8 mouse cellular contexts compared by ENCODE assay signal in the genomic region with DNA sequence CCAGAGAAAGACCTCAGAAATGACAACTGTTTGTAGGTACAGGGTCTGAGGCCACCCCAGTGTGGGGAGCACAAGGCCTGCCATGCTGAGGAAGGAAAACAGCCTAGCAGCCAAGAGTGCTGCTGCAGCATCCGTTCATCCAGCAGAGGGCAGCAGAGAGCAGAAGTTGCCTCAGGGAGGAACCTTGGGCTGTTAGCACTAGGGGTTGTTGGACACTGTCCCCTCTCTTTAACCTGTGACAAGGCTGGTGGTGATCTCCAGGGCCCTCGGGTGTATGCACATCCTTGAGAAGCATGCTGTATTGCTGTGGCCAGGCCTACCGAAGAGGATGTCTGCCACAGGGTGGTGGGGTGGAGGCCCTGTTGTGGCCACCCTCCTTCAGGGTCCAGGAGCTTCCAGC.
DNase-seq lines count a peak whose midpoint lies in the region; ATAC-seq and TF ChIP-seq lines count a peak whose summit lies in the region.

No protein-coding gene starts in this region.

- no peaks in the 10 kb centered on the region for H3K27me3 ChIP-seq in hindbrain, postnatal 0 days (ENCODE audit: insufficient read depth, low read length)

- H3K27ac ChIP-seq in hindbrain, postnatal 0 days = no peak overlapping the region

- H3K9me3 ChIP-seq in hindbrain, postnatal 0 days (ENCODE audit: low read length) = no peaks in the 10 kb centered on the region

- no peak overlapping the region for H3K4me3 ChIP-seq in hindbrain, postnatal 0 days (ENCODE audit: low read length)

- 13% methylated on average over 3 of the region's 3 CpGs for WGBS in hindbrain, postnatal 0 days

- no peak overlapping the region for H3K4me2 ChIP-seq in hindbrain, postnatal 0 days (ENCODE audit: low read depth, low read length)

- H3K36me3 ChIP-seq in hindbrain, postnatal 0 days (ENCODE audit: insufficient read depth, low read length) = no peaks in the 10 kb centered on the region

- no peak overlapping the region for H3K9ac ChIP-seq in hindbrain, postnatal 0 days (replicated peaks; ENCODE audit: low read length)

- H3K4me1 ChIP-seq in hindbrain, postnatal 0 days (ENCODE audit: insufficient read depth, low read length) = no peaks in the 10 kb centered on the region

- peak; percentile 86 for ATAC-seq in common myeloid progenitor, adult 5-6 weeks (replicated peaks; ENCODE audit: low read depth, poor library complexity, severe bottlenecking)
- ATAC-seq in hindbrain, postnatal 0 days = peak; percentile 63
- ATAC-seq in megakaryocyte, adult 5-6 weeks (ENCODE audit: poor library complexity, severe bottlenecking) = peak; percentile 85

- peak; percentile 99 for TF ChIP-seq CTCF in hindbrain, postnatal 0 days (IDR thresholded peaks at IDR 0.05; ENCODE audit: low read depth)

- peak; percentile 84 for DNase-seq in ZHBTc4 (ENCODE audit: low read depth, low spot score)
- DNase-seq in gastrocnemius, adult 8-10 months (ENCODE audit: low spot score in 2 of 2) = peak; percentile 49 to 60
- DNase-seq in hindbrain, postnatal 0 days (ENCODE audit: low spot score) = peak; percentile 89
- peak; percentile 57 for DNase-seq in left cerebral cortex, adult 11 months (ENCODE audit: low spot score)
- peak; percentile 88 to 93 for DNase-seq in right cerebral cortex, adult 2 months (ENCODE audit: low spot score in 2 of 2)
- peak; percentile 78 for DNase-seq in urinary bladder, postnatal 10 days (ENCODE audit: low spot score)
